Mouse (Mus musculus): Measurements from ENCODE around the gene Wnt7a.

DNA sequence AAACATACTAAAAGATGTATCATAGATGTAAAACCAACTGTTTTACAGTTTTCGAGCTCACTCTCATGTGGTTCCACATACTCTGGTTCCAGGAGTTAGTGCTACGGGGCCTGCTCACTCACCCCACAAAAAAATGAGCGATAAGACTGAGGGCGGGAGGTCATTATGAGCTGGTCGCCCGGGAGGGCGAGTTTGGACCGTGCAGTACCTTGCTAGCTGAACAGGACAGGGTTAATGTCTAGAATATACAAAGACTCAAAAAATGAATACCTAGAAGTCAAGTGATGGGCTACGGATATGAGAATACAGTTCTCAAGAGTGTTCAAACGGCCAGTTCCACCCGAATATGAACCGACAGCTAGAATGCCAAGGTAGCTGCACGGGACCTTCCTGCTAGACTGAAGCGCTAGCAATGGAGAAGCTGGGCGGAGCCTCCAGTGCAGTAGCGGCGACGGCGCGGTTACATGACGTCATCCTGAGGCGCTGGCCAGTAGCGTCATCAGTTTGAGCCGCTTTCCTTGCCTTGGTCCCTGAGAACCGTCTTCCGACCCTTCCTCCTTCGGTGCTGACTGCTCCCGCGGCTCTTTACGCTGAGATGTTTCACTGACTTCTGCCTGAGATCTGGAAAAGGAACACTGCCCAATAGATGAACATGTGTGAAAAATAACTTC, 29.4 kb upstream of the Wnt7a start:
- TF ChIP-seq MYC (IDR thresholded peaks at IDR 0.05; ENCODE audit: low read depth, low read length), result 0 out of 2 replicates have a peak, but pooled peaks have one; percentile 40
- no peak for TF ChIP-seq USF1 (IDR thresholded peaks at IDR 0.05; ENCODE audit: low read depth, low read length)
- TF ChIP-seq GATA1 (IDR thresholded peaks at IDR 0.05; ENCODE audit: low read depth, low read length), result no peak
- peak; percentile 97 for TF ChIP-seq HCFC1 (IDR thresholded peaks at IDR 0.05; ENCODE audit: low read depth, low read length)
- TF ChIP-seq KAT2A (conservative IDR thresholded peaks at IDR 0.05; ENCODE audit: low read depth, low read length), result peak; percentile 83
- no peak for TF ChIP-seq BHLHE40 (IDR thresholded peaks at IDR 0.05; ENCODE audit: borderline replicate concordance, low read depth, low read length)
- no peak for TF ChIP-seq CTCF (IDR thresholded peaks at IDR 0.05 in 2 of 3, conservative IDR thresholded peaks at IDR 0.05 in 1 of 3; ENCODE audit: control insufficient read depth in 1 of 3, insufficient read depth in 1 of 3, low read depth in 2 of 3, low read length in 3 of 3, poor library complexity in 1 of 3, severe bottlenecking in 1 of 3)
- TF ChIP-seq CHD2 (IDR thresholded peaks at IDR 0.05; ENCODE audit: low read length), result no peak
- TF ChIP-seq RAD21 (IDR thresholded peaks at IDR 0.05; ENCODE audit: low read depth, low read length), result no peak
- TF ChIP-seq UBTF (IDR thresholded peaks at IDR 0.05; ENCODE audit: borderline replicate concordance, insufficient read depth, low read depth, low read length), result no peak
- peak; percentile 62 for TF ChIP-seq TCF12 (IDR thresholded peaks at IDR 0.05; ENCODE audit: low read depth, low read length)
- no peak for TF ChIP-seq SMC3 (IDR thresholded peaks at IDR 0.05; ENCODE audit: low read depth, low read length)
- no peak for TF ChIP-seq E2F4 (IDR thresholded peaks at IDR 0.05; ENCODE audit: borderline replicate concordance, low read depth, low read length)

Data from MEL (cell line).